Mouse (Mus musculus) cortical plate, adult 2 months (tissue): ENCODE results near the gene Mgst2. TPM values are rescaled to one million over a fixed set of nuclear protein-coding genes. Genes with fewer than 3 reads are reported as not detected.

ENCODE experiments used
- H3K27ac ChIP-seq: fragments of 200-500 bp; 2 replicates; pipeline ENCODE4 v1.5.1; 2012; ENCODE audit warnings: low read length, control low read depth, inconsistent platforms; ENCODE audit not compliant: insufficient read depth
- H3K4me1 ChIP-seq: fragments of 200-500 bp; 2 replicates; pipeline ENCODE4 v1.6.1; 2011; ENCODE audit warnings: low read length; ENCODE audit not compliant: control insufficient read depth, insufficient read depth
- H3K4me3 ChIP-seq: fragments of 200-500 bp; 2 replicates; pipeline ENCODE4 v1.5.1; 2011; ENCODE audit warnings: mild to moderate bottlenecking, low read length, control low read depth; ENCODE audit not compliant: insufficient read depth
- CTCF ChIP-seq: fragments of 200-500 bp; IDR thresholded peaks from 2 replicates; pipeline ENCODE4 v1.5.1; 2011; ENCODE audit warnings: mild to moderate bottlenecking, control low read depth, low read length; ENCODE audit not compliant: insufficient read depth; ENCODE audit errors: extremely low read depth
- POLR2A ChIP-seq: fragments of 200-500 bp; IDR thresholded peaks from 2 replicates; pipeline ENCODE4 v1.6.1; 2011; ENCODE audit warnings: mild to moderate bottlenecking, low read length, control low read depth; ENCODE audit not compliant: insufficient read depth; ENCODE audit errors: extremely low read depth
- polyA plus RNA-seq: library from polyadenylated mRNA; depleted of rRNA; stranded (reverse); fragments of >200 nt; gene quantifications from 2 replicates; pipeline ENCODE4 v1.2.3, GENCODE M21; 2012

The Mgst2 gene
- polyA plus RNA-seq, 1 experiment, result 0.40 TPM

DNA sequence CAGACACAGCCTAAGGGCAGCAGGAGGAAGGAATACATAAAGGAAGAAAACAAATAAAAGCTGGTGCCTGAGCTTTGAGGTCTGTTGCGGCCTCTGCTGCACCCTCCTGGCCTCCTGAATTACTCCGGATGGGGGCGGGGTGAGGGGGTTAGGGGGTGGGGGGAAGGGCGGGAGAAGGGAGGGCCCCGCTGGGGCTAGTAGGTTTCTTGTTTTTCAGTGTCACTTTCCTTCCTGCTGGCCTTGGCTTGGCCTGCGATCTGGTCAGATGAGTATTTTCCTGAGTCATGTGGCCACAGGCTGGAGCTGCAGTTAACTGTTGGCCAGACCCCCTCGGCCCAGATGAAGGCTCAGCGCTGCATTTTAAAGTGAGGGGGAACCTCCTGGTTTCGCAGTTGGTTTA, 7.5 kb upstream of the Mgst2 start:
- TF ChIP-seq CTCF, result no peak
- no peak for TF ChIP-seq POLR2A

GRCm38 (mm10) chr3:51654303-51655055, 5.7 kb upstream of the Mgst2 start:
- H3K27ac ChIP-seq, result no peak overlapping the region
- H3K4me1 ChIP-seq, result no peaks in the 10 kb centered on the region
- H3K4me3 ChIP-seq, result no peak overlapping the region
- no peak for TF ChIP-seq POLR2A

More for the DNA sequence above, 7.5 kb upstream of the Mgst2 start:
- H3K4me1 ChIP-seq, result 0 out of 2 replicates have a peak, but pooled peaks cover 2% of the 10 kb centered on the region
- no peak overlapping the region for H3K27ac ChIP-seq
- H3K4me3 ChIP-seq, result no peak overlapping the region

GRCm38 (mm10) chr3:51659415-51659814, 745 bp upstream of the Mgst2 start:
- TF ChIP-seq POLR2A, result no peak
- no peak for TF ChIP-seq CTCF
- Histone ChIP-seq H3K4me3 (no peak overlapping the region), H3K27ac (no peak overlapping the region), H3K4me1 (no peaks in the 10 kb centered on the region; the same call in 1 of the 2 replicates)

DNA sequence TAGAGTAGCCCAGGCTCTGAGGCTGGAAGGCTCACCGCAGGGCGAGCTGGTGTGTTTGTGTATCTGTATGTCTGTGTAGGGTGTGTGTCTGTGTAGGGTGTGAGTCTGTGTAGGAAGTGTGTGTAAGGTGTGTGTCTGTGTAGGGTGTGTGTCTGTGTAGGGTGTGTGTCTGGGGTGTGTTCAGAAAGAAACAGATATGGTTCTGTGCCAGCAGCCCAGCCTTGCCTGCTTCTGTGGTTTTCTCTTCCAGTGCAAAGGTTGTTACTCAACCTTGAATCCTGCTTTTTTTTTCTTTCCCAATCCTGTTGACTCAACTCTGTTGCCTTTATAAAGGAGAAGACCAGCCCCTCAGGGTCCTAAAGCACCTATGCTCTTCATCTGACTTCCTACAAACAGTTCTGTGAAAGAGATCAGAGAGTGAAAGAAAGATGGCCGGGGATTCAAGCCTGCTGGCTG, 689 bp downstream of the Mgst2 start:
- Histone ChIP-seq H3K27ac (no peak overlapping the region), H3K4me3 (no peak overlapping the region), H3K4me1 (no peaks in the 10 kb centered on the region; the same call in 1 of the 2 replicates)
- TF ChIP-seq POLR2A, result no peak
- no peak for TF ChIP-seq CTCF

- Histone ChIP-seq H3K27ac (no peak overlapping the region), H3K4me1 (no peaks in the 10 kb centered on the region; the same call in 1 of the 2 replicates), H3K4me3 (no peak overlapping the region)
- no peak for TF ChIP-seq POLR2A
- TF ChIP-seq CTCF, result no peak
Observed at GRCm38 (mm10) chr3:51661376-51661775, 1.2 kb downstream of the Mgst2 start.

GRCm38 (mm10) chr3:51661880-51662550, 1.9 kb downstream of the Mgst2 start:
- no peak for TF ChIP-seq CTCF
- no peak for TF ChIP-seq POLR2A
- Histone ChIP-seq H3K27ac (no peak overlapping the region), H3K4me3 (no peak overlapping the region), H3K4me1 (no peaks in the 10 kb centered on the region; the same call in 1 of the 2 replicates)

DNA sequence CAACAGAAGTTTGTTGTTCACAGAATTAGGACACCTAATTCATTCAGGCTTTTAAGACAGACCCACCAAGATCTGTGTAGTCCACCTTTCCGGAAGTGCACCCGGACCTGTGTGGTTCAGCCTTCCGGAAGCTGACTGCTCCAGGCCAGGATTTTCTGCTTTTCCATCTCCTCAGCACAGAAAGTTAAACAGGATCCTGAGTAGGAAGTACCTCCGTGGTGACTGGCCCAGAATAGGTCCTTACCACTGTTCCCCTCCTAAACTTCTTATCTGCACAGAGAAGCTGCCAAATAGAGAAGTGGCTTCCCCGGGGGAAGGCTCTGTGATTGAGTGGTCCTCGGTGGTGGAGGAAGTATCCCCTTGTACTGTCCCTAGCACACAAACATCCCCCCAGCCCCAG, 2.4 kb downstream of the Mgst2 start:
- no peak overlapping the region for H3K27ac ChIP-seq
- H3K4me1 ChIP-seq, result no peaks in the 10 kb centered on the region; the same call in 1 of the 2 replicates
- H3K4me3 ChIP-seq, result no peak overlapping the region
- TF ChIP-seq POLR2A, result no peak
- TF ChIP-seq CTCF, result no peak

DNA sequence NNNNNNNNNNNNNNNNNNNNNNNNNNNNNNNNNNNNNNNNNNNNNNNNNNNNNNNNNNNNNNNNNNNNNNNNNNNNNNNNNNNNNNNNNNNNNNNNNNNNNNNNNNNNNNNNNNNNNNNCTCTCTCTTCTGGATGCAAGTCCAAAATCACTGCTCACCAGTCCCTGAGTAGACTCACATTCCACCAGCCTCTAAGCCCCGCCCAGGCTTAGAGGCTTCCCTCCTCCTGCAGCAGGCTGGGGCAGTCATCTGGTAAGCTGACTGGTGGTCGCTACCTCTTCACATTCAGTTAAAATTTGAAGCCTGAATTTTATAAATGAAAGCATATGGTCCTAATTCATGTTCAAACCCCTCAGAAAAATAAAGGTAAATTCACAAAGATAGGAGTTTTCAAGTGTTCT, 8.4 kb downstream of the Mgst2 start:
- TF ChIP-seq POLR2A (no peak), CTCF (no peak)
- Histone ChIP-seq H3K27ac (no peak overlapping the region), H3K4me3 (no peak overlapping the region), H3K4me1 (no peaks in the 10 kb centered on the region)

DNA sequence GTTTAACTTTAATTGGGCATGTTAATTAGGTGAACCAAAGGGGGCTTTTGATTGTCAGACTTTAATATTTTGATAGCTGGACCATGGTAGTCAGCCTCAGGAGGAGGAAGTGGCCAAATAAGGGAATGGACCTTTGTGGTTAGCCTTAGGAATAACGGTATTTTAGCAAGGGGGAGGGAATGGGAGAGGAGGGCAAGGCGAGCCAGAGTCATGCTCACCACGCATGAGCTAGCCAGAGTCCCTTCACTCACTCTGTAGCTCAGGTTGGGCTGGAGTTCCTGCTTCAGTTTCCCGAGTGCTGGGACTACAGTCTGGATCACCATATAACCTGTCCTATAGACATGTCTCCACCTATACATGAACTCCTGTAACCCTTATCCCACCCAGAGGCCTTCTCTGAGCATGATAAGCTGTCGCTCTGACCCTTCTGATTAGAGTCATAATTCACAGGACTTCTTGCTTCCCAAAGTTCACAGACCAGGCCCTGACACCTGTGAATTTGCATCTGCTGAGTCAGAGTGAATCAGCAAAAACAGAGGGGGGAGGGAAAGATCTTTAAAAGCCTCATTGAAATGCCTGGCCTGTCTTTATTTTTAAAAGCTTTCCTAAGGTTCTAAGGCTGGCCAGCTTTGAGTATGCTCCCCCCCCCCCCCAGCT, 10.4 kb downstream of the Mgst2 start:
- no peak overlapping the region for H3K4me3 ChIP-seq
- H3K4me1 ChIP-seq, result no peaks in the 10 kb centered on the region
- no peak for TF ChIP-seq POLR2A
- no peak for TF ChIP-seq CTCF
- H3K27ac ChIP-seq, result no peak overlapping the region

- Histone ChIP-seq H3K4me3 (no peak overlapping the region), H3K27ac (no peak overlapping the region), H3K4me1 (no peaks in the 10 kb centered on the region)
- TF ChIP-seq CTCF, result no peak
- TF ChIP-seq POLR2A, result no peak
Observed at GRCm38 (mm10) chr3:51671071-51671469, 10.9 kb downstream of the Mgst2 start.
